Mouse (Mus musculus) E14TG2a.4 (cell line): ENCODE data around the gene Ikzf5.

ENCODE experiments used
- CTCF ChIP-seq: conservative IDR thresholded peaks from 2 replicates; pipeline ENCODE4 v1.5.1; 2014; ENCODE audit warnings: low read length
- POU5F1 ChIP-seq: IDR thresholded peaks from 2 replicates; pipeline ENCODE4 v1.6.1; 2014; ENCODE audit warnings: low read length, borderline replicate concordance

DNA sequence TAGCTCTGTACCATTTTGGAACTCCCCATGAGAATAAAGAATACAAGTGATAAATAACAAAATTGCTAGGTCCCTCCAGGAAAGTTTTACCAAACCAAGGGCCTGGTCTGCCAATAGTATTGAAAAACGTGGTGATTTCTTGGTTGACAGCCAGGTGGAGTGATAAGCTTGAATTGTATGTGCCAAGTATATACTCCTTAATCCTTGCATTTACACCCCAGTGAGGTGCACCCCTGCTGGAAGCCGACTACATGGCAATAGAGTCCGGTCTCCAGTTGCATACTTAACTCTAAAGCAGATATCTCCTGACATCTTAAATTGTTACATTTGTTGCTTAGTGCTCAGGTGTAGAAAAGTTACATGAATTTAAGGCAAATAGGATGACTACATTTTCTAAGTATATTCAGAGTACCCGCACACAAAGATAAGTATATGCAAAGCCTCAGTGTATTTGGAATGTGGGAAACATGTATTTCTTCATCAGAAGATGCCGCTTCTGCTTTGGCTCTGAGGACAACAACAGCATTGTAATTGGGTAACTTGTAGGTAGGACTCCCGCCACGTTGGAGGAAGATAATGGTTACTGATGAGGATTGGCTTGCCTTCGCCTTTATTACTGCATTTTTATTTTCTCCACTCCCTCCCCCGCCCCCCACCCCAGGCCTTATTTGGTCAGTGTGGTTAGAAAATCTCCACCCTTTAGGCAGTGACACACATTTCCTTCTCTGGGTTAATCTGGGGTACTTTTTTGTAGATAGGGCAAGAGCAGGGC lies 38.3 kb downstream of the Ikzf5 start:
- TF ChIP-seq CTCF (no peak), POU5F1 (no peak)
